Mouse (Mus musculus) small intestine, adult 2 months (tissue): ENCODE results near the gene Ndufv2. TPM values are rescaled to one million over a fixed set of nuclear protein-coding genes. Genes with fewer than 3 reads are reported as not detected.
"Not testable (repeated sequence)": the region's sequence is repeated elsewhere in the genome, so short reads cannot be mapped to it uniquely, and the experiment has no call there.

Experiments
- H3K27ac ChIP-seq: fragments of 200-500 bp; 2 replicates; pipeline ENCODE4 v1.5.1; 2012; ENCODE audit warnings: low read depth, low read length, control low read depth, inconsistent platforms; ENCODE audit not compliant: insufficient read depth
- H3K27me3 ChIP-seq: fragments of 200-500 bp; 2 replicates; pipeline ENCODE4 v1.6.1; 2012; ENCODE audit warnings: mild to moderate bottlenecking, moderate library complexity, low read length, inconsistent platforms; ENCODE audit not compliant: control insufficient read depth, insufficient read depth
- H3K36me3 ChIP-seq: fragments of 200-500 bp; 2 replicates; pipeline ENCODE4 v1.6.1; 2012; ENCODE audit warnings: mild to moderate bottlenecking, low read length, control low read depth, inconsistent platforms; ENCODE audit not compliant: control insufficient read depth, insufficient read depth
- H3K4me1 ChIP-seq: fragments of 200-500 bp; 2 replicates; pipeline ENCODE4 v1.6.1; 2012; ENCODE audit warnings: low read length, inconsistent platforms, mixed read lengths; ENCODE audit not compliant: control insufficient read depth, insufficient read depth, insufficient read length
- H3K4me3 ChIP-seq: fragments of 200-500 bp; 2 replicates; pipeline ENCODE4 v1.5.1; 2012; ENCODE audit warnings: low read depth, mild to moderate bottlenecking, control low read depth, inconsistent platforms, low read length, moderate library complexity
- CTCF ChIP-seq: fragments of 200-500 bp; IDR thresholded peaks from 2 replicates; pipeline ENCODE4 v1.5.1; 2012; ENCODE audit warnings: low read depth, mild to moderate bottlenecking, control low read depth, inconsistent platforms, low read length, moderate library complexity, mixed read lengths; ENCODE audit not compliant: insufficient replicate concordance, insufficient read length; ENCODE audit errors: extremely low read depth
- POLR2A ChIP-seq: fragments of 200-500 bp; IDR thresholded peaks from 2 replicates; pipeline ENCODE4 v1.6.1; 2012; ENCODE audit warnings: low read depth, mild to moderate bottlenecking, control low read depth, inconsistent platforms, low read length, moderate library complexity
- WGBS: fragments of 180-500 bp; shearing (Covaris S2); methylation state at CpG from one replicate; pipeline ENCODE4 v1.1.7; 2018; 5-methylcytosine and 5-hydroxymethylcytosine counted together
- polyA plus RNA-seq: library from polyadenylated mRNA; depleted of rRNA; stranded (reverse); fragments of >200 nt; gene quantifications from 2 replicates; pipeline ENCODE4 v1.2.3, GENCODE M21; 2012

Ndufv2 gene
- polyA plus RNA-seq, 1 experiment, result 28.7 TPM

DNA sequence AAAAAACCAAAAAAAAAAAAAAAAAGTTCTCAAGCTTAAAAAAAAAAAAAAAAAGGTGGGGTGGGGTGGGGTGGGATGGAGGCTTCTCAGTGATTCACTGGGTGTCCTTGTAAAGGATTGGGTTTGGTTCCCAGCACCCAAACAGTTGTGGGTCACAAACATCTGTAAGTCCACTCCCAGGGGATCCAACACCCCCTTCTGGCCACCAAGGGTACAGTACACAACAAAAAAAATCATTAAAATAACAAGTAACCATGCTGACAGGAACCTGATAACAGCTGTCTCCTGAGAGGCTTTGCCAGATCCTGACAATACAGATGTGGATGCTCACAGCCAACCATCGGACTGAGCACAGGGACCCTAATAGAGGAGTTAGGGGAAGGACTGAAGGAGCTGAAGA, 16.9 kb downstream of the Ndufv2 start:
- Histone ChIP-seq H3K36me3 (peaks cover 43% of the 10 kb centered on the region), H3K4me1 (no peaks in the 10 kb centered on the region), H3K4me3 (no peak overlapping the region), H3K27me3 (no peaks in the 10 kb centered on the region), H3K27ac (no peak overlapping the region)
- 76% methylated on average over 1 of the region's 1 CpGs for WGBS
- no peak for TF ChIP-seq CTCF
- no peak for TF ChIP-seq POLR2A

DNA sequence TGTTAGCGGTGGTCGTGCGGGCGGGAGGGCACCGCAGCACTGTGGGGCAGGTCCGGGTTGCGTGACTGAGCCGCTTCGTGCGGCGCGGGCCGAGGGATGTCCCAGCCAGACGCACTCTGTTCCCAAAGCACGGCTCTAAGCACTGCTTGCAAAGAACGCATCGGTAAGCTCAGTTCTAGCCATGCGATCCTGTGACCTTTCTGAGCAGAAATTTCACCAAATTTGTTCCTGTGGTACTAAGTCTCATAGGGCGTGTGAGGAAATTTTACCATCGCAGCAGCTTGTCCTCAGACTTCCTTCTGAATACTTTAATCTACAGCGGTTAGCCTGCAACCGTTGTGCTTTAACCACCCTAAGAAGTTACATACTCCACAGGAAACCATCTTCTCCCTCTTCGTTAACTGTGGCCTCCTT, 23.9 kb downstream of the Ndufv2 start:
- H3K36me3 ChIP-seq, result peaks cover 16% of the 10 kb centered on the region
- WGBS, result 1% methylated on average over 23 of the region's 23 CpGs
- peak overlapping the region; percentile 91 for H3K4me3 ChIP-seq
- H3K4me1 ChIP-seq, result no peaks in the 10 kb centered on the region; the same call in 1 of the 2 replicates
- TF ChIP-seq POLR2A, result no peak
- no peak for TF ChIP-seq CTCF
- peak overlapping the region; percentile 46 for H3K27ac ChIP-seq
- H3K27me3 ChIP-seq, result no peaks in the 10 kb centered on the region

- WGBS, result under 1% methylated on average over 53 of the region's 53 CpGs
- Histone ChIP-seq H3K36me3 (peaks cover 16% of the 10 kb centered on the region), H3K27me3 (no peaks in the 10 kb centered on the region), H3K4me3 (peak within 1 kb of the TSS; percentile 91), H3K4me1 (no peaks in the 10 kb centered on the region; the same call in 1 of the 2 replicates), H3K27ac (peak within 1 kb of the TSS; percentile 96)
- TF ChIP-seq POLR2A (peak; percentile 80), CTCF (no peak)
These were observed 24.4 kb downstream of the Ndufv2 start, which contains the start of gene Ankrd12 for GRCm38 (mm10) chr17:66076934-66077333. Ankrd12 (minus strand) TSS chr17:66077089.

GRCm38 (mm10) chr17:66076174-66076927, 25.0 kb downstream of the Ndufv2 start:
- TF ChIP-seq CTCF (no peak), POLR2A (no peak)
- H3K4me1 ChIP-seq, result no peaks in the 10 kb centered on the region; the same call in 1 of the 2 replicates
- H3K36me3 ChIP-seq, result peaks cover 15% of the 10 kb centered on the region
- H3K27ac ChIP-seq, result peak overlapping the region; percentile 96
- H3K27me3 ChIP-seq, result no peaks in the 10 kb centered on the region
- WGBS, result under 1% methylated on average over 95 of the region's 95 CpGs
- H3K4me3 ChIP-seq, result peak overlapping the region; percentile 91

GRCm38 (mm10) chr17:66075827-66076173, 25.6 kb downstream of the Ndufv2 start:
- TF ChIP-seq POLR2A (no peak), CTCF (no peak)
- 1% methylated on average over 12 of the region's 12 CpGs for WGBS
- peak overlapping the region; percentile 91 for H3K4me3 ChIP-seq
- H3K4me1 ChIP-seq, result no peaks in the 10 kb centered on the region; the same call in 1 of the 2 replicates
- H3K27ac ChIP-seq, result peak overlapping the region; percentile 96
- peaks cover 11% of the 10 kb centered on the region for H3K36me3 ChIP-seq
- H3K27me3 ChIP-seq, result no peaks in the 10 kb centered on the region

GRCm38 (mm10) chr17:66073971-66074370, 27.4 kb downstream of the Ndufv2 start:
- Histone ChIP-seq H3K27ac (no peak overlapping the region), H3K4me3 (no peak overlapping the region), H3K27me3 (no peaks in the 10 kb centered on the region), H3K4me1 (no peaks in the 10 kb centered on the region; the same call in 1 of the 2 replicates), H3K36me3 (no peaks in the 10 kb centered on the region)
- no peak for TF ChIP-seq POLR2A
- no peak for TF ChIP-seq CTCF
- WGBS, result 87% methylated on average over 7 of the region's 7 CpGs

- H3K27ac ChIP-seq, H3K4me1 ChIP-seq, H3K36me3 ChIP-seq, H3K27me3 ChIP-seq, H3K4me3 ChIP-seq: not testable (repeated sequence)
- WGBS, result 95% methylated on average over 2 of the region's 2 CpGs
These were observed 32.3 kb downstream of the Ndufv2 start for GRCm38 (mm10) chr17:66069036-66069435.
